Mouse (Mus musculus): ENCODE results near the gene Gm5286. TPM values are rescaled to one million over a fixed set of nuclear protein-coding genes. Genes with fewer than 3 reads are reported as not detected.

Gene Gm5286
- polyA plus RNA-seq (2012; rRNA removed): not detected in 2 replicates

GRCm38 (mm10) chr3:94196414-94196813 is at the start of gene Gm5286:
Gene Gm5286 (plus strand): TSS chr3:94196714.

DNA sequence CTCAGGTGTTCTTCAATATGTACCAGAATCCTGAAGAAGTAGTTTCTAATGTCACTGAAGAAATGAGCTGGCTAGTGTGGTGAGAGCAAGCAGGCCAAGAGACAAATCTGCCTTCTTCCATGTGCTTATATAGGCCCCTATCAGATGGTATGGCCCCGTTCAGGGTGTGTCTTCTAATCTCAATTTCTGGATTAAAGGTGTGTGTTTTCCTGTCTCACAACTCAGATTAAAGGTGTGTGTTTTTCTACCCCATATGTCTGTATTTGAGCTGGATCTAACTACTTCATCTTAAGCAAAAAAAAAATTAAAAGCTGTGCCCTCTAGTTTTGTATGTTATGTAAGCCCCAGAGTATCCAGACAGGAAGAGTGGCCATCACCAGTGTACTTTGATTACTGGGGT is 18.4 kb upstream of the Gm5286 start, which contains the start of gene Gm10696:
Gene Gm10696, minus strand, starts transcription at position 101 of the 400 bp plus-strand sequence.

Other genes starting within 250 kb of the Gm5286 start
- not detected in 2 replicates for gene Tdpoz5, start 235.4 kb upstream of the Gm5286 start, polyA plus RNA-seq (2012; rRNA removed)
- not detected in 2 replicates for gene Gm9125, start 141.8 kb upstream of the Gm5286 start, polyA plus RNA-seq (2012; rRNA removed)
- not detected in 2 replicates for gene Gm10697, start 124.1 kb upstream of the Gm5286 start, polyA plus RNA-seq (2012; rRNA removed)
- gene Gm10696, start 18.5 kb upstream of the Gm5286 start, polyA plus RNA-seq (2012; rRNA removed): not detected in 2 replicates
- gene Gm4778, start 67.3 kb downstream of the Gm5286 start, polyA plus RNA-seq (2012; rRNA removed): not detected in 2 replicates
- 0.93 and 1.3 TPM in 2 replicates for gene Them4, start 113.4 kb downstream of the Gm5286 start, polyA plus RNA-seq (2012; rRNA removed)
- gene Them5, start 145.4 kb downstream of the Gm5286 start, polyA plus RNA-seq (2012; rRNA removed): not detected in 2 replicates
- 2.8 and 3.3 TPM in 2 replicates for gene C2cd4d, start 165.7 kb downstream of the Gm5286 start, polyA plus RNA-seq (2012; rRNA removed)
- gene Rorc, start 176.1 kb downstream of the Gm5286 start, polyA plus RNA-seq (2012; rRNA removed): 25.5 and 36.0 TPM in 2 replicates
- gene Lingo4, start 201.8 kb downstream of the Gm5286 start, polyA plus RNA-seq (2012; rRNA removed): 0.17 and 0.38 TPM in 2 replicates
- 0.07 and 0.09 TPM in 2 replicates for gene Tdrkh, start 216.6 kb downstream of the Gm5286 start, polyA plus RNA-seq (2012; rRNA removed)
- 37.0 and 38.6 TPM in 2 replicates for gene Mrpl9, start 246.6 kb downstream of the Gm5286 start, polyA plus RNA-seq (2012; rRNA removed)
- gene Oaz3, start 247.2 kb downstream of the Gm5286 start, polyA plus RNA-seq (2012; rRNA removed): 0.25 and 1.2 TPM in 2 replicates